Mouse (Mus musculus) erythroblast, adult 5-6 weeks (primary cell): Measurements from ENCODE around the gene Pdk4. TPM values are rescaled to one million over a fixed set of nuclear protein-coding genes. Genes with fewer than 3 reads are reported as not detected.

Experiments
- ATAC-seq: replicated peaks from 2 replicates; pipeline ENCODE4 v1.8.0; 2016; ENCODE audit warnings: moderate number of reproducible peaks, mild to moderate bottlenecking, moderate TSS enrichment, inconsistent platforms; ENCODE audit not compliant: poor library complexity, low FRiP score, severe bottlenecking
- total RNA-seq, 2 experiments: library from RNA; stranded (forward) in 1 of 2; stranded (reverse) in 1 of 2; fragments of 150-400 nt in 1 of 2; fragments of 200-764, 138-1000 nt in 1 of 2; gene quantifications; 2 replicates each; pipeline versions ENCODE4 v1.2.3 to v1.2.4; 2015 to 2017; ENCODE audit warnings: low replicate concordance in 2 of 2

Gene Pdk4
- total RNA-seq (2015; ENCODE audit: low replicate concordance) = not detected in 2 replicates
- total RNA-seq (2017; ENCODE audit: low replicate concordance) = not detected in 2 replicates

DNA sequence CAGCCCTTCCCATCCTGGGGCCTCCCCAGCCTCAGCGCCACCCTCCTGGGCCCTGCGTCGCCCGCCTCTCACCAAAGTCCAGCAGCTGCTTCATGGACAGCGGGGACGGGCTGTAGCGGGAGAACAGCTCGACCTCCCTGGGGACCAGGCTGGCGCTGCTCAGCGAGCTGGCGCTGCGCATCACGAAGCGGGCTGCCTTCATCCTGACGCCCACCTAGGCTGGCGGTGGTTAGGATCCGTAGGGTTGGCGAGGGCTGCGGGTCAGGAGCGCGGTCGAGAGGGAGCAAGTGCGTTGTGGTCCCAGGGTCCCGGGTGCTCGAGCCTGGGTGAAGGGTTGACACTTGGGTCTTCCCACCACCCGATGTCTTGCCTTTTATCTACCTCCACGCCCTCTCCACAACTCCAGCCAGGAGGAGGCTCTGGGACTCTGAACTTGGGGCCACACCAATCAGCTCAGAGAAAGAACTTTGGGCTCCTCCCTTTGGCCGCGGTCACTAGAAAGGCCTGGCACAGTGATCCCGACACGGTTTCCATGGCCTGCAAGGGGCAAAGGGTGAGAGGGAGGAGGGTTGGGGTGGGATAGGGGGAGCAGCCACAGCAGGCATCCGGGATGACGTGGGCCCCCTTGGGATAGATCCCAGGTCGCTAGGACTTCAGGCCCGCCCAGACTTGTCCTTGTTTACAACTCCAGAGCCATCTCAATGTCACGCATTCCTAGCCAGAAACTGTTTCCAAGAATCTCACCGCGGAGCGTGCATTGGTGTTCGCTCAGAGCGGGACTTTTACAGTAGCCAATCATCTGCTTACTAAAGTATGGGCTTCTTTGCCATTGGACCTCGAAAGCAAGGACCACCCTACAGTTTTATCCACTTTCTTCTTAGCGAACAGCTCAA, at the start of gene Pdk4:
TSS of gene Pdk4 (minus strand) at position 349 of the 893 bp plus-strand sequence.
- ATAC-seq = no peak

DNA sequence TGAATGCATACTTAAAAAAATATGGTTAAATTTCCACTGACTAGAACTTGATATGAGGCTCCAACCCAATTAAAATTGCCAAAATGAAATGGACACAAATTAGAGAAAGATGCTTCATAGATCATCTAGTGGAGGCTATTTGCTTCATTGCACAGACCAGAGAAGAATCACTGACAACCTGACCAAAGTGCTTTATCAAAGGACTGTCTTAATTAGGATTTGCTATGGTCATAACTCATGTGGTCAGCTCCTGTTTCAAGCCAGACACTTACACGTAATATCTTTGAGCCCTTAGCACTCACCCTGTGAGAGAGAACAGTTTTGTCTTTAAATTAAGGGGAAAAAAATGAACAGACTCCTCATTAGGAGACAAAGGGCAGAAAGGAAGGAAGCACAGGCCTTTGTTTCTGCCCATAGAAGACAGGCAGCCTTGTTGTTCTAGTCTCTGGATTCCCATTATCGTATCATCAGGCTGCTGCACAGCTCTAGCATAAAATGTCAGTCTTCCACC, 41.8 kb upstream of the Pdk4 start:
- ATAC-seq = no peak

DNA sequence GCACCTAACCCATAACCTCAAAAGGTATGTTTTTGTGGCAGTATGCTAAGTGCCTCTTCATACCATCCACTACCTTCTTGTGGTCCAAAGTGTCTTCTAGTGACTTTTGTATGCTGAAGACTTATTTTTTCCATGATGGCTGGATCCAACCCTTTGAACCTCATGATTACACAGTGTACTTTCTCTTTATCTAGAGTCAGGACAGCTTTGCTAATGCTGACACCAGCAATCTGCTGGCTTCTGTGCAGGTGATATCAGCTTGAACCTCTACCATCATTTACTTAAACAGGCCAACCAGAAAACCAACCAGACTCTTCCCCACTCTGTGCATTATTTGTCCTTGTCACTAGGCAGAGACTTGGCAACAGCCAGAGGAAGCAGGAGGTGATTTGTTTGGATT, 39.6 kb upstream of the Pdk4 start:
- ATAC-seq = no peak

DNA sequence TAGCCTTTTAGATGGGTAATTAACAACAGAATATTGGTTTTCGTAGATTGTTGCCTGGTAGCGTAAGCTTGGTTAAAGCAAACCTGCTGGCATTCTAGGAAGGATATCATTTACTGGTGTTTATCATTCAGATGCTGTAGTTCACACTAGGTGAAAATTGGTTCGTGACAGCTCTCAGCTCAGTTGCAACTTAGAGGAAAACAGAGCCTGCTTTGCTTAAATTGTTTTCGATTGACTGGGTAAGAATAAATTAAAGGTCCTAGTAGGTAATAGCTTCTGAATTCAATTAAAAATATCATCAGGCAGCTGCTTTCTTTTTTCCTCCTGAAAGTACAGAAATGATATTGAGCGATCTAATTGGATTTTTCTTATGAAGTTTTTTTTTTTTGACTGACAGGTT, 21.0 kb upstream of the Pdk4 start:
- ATAC-seq = no peak

DNA sequence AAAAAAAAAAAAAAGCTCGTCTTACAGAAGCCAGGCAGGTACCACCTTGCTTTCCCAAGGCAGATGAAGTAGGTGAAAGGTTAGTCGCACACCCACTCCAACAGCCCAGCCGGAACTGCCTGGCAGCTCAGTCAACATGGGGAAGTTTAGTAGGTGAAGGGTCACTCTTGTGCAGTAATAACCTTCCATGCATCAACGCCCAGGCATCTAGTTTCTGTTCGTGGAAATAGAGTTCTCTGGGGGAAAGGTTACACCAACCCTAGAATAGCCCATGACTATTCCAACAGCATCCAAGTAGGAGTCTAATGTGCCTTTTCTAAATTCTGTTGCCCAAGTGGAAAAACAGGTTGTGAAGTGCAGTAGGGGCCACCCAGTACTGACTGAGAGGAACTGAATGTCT, 13.6 kb upstream of the Pdk4 start:
- no peak for ATAC-seq

DNA sequence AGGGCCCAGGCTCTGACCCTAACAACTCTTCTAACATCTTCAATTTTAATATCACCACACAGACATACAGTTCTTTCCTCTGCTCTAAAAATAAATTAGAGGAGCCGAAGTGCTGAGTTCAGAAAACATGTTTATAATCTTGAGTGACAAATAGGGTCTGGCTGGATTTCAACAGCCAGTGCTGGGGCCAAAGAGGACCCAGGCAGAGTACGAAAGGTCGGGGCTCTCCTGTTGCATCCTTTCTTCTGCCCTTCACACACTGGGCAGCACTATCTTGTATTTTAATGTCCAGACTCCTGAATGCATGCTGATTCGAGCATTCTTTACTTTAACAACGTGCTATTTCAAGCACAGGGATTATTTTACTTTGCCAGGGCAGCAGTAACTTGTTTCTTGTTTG, 13.2 kb upstream of the Pdk4 start:
- no peak for ATAC-seq

DNA sequence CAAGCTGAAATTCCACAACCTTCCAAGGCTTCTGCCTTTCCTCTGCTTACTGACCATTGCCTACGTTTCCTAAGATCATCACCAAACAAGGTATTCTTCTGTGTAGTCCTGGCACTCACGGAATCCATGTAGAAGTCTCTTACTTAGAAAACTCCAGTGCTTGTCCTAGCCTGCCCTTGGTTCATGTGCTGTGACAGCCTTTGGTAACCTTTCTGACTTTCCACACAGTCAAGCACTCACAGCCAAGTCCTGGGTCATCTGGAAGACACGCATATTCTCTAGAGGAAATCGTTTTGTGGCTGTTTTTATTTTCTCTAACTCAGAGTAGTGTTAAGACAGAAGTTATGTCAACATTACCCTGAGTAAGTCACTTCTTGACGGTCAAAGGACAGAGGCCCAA, 11.7 kb upstream of the Pdk4 start:
- no peak for ATAC-seq

DNA sequence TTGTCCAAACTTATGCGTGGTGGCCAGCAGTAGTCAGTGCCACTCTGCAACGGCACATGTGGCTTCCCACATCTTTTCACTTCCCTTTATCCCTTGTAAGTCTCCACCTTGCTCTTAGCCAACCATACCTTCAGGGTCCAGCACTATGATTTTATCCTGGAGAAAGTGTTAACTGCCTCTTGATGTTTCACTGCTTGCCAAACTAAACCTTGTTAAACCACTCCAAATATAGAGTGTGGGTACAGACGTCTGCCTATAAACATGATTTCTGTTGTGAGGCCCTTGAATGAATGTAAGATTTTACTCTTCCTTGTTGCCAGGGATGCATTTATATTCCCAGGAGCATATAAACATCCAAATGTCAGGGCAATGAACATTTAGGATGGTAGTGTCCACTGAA, 10.2 kb upstream of the Pdk4 start:
- ATAC-seq = no peak

DNA sequence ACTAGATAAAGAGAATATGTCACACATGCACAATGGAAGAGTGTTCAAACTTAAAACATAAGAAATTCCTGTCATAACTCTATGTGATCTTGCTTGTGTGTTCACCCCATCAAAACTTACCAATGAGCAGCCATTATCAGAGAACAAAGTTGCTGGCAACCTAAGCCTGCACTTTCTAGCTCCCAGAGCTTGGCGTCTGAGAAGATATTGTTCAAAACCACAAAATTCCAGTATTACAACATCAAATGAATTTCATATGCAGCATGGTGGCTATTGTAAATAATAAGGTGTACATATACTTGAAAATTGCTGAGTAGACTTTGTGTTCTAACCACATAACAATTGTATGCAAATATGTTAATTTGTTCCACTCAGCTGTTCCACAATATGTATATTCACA, 6.7 kb upstream of the Pdk4 start:
- no peak for ATAC-seq

DNA sequence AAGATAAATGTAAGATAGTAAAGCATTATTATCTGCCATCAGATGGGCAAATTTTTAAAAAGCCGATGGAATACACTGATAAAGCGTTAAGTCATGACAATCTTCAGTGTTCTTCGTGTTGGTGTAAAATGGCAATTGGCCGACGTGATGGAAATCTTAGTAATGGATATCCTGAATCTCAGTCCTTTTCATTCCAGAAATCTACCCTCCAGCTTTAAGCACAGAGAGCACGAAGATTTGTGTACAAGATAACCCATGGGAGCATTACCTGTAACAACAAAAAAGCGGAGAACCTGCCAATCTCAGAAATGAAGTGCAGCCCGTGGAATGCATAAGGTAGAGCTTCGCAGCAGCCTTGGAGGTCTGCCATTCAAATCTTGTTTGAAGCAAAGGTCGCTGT, 5.4 kb upstream of the Pdk4 start:
- ATAC-seq = no peak

DNA sequence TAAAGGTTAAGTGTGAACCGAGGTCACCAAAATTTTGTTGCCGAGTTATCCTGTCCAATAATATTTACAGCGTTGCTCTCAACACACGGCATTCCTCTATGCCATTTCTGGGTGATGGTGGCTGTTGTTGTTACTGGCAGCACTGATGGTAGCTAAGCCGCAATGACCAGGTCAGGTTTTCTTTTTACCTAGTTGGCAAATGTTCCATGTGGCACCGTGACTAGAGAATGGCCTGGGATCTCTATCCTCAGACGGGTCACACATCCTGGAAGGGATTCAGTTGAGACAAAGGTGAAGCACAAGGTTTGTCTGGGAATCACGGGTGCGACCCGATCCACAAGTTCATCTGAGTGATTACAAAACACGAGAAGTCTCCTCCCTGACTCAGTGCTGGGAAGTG, 2.6 kb upstream of the Pdk4 start:
- no peak for ATAC-seq

DNA sequence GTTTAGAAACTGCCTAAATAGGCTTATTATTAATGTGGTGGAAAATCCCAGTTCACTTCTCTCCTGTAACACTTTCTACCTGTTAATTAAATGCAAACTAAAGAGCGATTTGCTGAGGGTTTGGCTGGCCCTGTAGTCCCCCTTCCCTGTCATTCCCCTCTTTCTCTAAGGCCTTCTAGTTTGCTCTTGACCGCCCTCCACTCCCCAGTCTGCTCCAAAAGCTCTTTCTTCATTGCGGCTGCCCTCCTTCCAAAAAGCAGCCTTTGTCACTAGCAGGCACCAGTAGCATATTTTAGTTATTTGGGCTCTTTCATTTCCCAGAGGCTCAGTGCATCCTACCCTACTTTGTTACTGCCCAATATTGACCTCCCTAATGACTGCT, 736 bp upstream of the Pdk4 start:
- ATAC-seq = no peak

DNA sequence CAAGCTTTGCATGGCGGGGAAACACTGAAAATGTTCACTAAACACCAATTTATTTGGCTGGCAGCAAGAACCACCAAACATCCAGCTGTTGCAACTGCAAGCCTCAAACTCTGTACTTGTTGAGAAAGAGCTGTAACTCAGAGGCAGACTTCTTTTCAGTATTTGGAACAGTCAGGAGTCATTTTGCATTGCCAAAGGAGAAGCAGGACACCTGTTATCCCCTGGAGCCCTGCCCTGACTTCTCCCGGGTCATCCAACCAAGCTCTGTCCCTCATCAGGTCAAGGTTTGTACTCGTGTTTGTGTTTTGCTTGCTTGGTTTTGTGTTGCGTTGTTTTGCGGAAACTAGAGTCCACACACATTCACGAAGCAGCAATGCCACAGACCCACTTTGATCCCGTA, 11.1 kb downstream of the Pdk4 start:
- ATAC-seq = no peak

DNA sequence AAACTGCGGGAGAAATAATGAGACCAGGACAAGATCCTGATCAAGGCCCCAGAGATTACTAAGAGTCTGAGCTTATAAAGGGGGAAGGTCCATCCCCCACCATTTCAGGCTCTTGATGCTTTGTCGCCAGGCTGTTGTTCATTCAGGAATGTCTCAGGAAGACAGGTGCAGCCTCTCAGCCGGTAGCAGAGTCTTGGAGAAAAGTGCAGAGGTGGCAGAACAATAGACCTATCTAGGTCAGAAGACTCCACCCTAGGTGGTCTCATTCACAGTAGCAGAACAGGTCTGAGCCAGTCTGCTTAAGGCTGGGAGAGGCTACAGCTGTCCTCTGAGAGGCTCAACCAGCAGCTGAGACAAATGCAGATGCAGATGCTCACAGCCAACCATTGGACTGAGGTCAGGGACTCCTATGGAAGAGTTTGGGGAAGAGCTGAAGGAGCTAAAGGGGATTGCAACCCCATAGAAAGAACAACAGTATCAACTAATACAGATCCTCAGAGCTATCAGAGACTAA, 13.8 kb downstream of the Pdk4 start:
- no peak for ATAC-seq

DNA sequence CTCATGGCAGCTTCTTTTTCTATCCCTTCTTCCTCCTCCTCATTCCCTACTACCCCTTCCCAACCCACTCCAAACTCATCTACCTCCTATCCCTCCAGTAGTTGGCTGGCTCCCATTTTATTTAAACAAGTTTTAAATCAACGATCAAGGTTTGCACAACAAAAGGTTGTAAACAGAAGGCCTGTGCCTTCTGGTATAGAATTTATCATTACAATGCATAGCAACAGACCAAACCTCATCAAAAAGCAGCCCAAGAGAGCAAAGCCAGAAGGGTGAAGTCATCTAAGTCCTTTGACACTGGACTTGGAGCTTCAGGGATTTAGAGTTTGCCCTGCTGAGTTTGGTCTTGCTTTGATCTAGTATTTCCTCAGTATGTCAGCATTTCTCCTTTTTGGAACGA, 15.0 kb downstream of the Pdk4 start:
- ATAC-seq = no peak

DNA sequence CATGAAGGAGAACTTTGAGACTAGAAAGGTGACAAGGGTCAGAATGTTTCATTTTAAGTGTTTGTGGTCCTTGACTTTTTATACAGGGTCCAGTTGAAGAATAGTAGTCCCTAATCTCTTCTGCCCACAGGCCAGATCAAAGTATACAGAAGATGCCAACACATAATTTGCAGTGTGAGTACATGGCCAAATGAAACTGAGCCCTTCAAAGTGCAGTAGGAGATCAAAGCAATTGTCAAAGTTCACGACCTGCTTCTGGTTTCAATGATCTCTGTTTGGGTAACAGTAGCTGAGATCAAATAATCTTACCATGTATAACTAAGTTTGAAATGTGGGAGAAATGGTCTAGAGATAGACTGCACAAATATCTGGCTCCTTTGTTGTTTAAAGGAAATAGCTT, 22.1 kb downstream of the Pdk4 start:
- ATAC-seq = no peak

DNA sequence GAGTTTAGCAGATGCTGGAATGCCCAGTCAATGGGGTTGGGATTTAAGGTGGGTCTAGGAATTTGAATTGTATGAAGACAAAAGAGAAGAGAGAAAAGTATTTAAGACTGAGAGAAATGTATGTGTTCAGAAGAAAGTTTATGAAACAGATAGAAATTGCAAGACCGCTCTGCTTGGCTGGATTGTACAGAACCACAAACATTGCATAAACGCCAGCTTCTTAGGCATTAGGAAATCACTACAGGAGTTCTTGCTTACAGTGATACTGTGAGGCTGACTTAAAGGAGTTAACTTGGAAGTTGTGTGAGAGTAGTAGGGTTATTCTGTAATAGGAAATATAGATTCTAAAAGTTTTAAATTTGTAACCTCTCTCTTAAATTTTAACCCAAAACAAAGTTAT, 23.4 kb downstream of the Pdk4 start:
- ATAC-seq = no peak

DNA sequence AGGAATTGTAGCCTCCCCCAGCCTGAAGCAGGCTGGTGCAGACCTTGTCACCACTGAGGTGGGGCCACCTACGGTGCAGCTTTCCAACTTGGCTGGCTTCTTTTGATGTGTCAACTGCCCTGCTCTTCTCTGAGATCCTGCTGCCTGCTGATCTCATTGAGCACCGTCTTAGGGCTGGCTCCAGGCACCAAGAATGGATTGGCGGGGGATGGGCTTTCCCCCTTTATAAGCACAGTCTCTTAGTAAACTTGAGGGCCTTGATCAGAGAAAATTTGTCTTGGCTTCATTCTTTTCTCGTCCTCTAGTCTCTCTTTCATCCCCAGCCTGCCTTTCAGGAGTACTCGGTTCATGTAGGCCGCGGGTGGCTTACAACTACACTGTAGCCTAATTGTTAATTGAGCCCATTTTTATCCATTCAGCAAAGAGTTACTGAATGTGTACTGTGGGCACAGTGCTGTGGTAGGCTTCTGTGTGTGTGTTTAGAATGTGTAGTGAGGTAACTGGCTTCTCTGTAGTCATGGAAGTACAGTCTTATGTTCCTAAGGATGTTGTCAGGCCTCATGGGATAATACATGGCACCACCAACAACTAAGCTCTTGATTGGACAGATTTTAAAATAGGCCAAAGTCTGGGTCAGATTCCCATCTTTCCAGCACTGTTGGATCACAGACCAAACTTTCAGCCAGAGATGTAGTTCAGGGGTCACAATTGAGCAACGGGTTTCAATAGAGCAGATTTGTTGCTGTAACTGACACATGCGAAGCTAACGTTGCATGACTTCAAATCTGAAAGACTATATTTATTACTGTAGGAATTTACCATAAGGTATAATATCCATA, 25.4 kb downstream of the Pdk4 start:
- no peak for ATAC-seq

DNA sequence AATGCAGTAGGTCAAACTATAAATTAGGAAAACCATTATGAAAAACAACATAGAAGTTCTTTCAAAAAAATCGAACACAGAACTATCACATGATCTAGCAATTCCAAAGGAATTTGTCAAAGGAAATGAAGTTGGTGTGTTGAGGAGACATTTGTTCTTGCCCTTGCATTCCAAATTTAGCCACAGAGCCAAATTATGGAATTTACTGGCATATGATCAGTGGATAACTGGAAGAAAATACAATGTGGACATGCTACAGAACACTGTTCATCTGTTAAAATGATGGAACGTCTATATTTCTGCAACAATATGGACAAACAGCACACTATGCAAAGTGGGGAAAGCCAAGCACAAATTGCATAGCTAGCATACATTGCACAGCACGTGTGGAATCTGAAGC, 40.3 kb downstream of the Pdk4 start:
- ATAC-seq = no peak

DNA sequence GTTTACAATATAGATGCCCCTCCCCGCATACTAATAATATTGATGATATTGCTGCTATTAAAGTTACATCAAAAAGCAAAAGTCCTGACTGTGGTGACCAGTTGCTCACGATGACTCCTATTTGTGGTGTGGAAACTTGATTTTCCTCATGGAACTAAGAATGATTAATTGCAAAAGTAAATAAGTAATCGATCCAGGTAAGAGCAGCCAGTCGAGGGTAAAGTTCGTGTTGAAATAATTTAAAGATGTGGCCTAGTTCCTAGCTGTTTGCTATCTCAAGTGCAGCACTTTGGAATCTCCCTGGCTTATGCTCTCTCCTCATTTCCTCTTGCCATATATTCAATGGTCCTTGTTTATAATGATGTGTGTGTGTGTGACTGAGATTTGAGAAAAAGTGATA, 46.2 kb downstream of the Pdk4 start:
- ATAC-seq = no peak

DNA sequence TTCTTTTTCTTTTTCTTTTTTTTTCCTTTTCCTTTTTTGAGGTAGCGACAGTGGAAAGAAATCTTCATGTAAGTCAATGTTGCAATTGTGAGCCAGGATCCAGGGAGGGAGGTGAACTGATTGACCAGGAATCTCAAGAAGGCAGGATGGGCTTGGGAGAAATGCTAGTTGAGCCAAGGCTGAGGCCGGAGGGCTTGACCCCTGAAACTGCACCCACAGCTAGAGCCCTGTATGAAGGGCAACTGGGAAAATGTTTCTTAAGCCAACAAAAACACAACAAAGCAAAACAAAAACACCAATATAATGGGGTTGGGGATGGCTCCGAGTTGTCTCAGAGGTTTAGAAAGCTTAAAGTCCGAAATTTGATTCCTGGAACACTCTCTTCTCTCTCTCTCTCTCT, 47.7 kb downstream of the Pdk4 start:
- no peak for ATAC-seq
